Mouse (Mus musculus): ENCODE measurements at regions not wholly inside any gene's neighbourhood (a gene's known extent, or its start where the extent isn't known, plus 50 kb on each side); places are given as distances from the start of the nearest gene placed in this dataset.

GRCm38 (mm10) chr8:12223376-12223775 is 55.2 kb upstream of the A230072I06Rik start:
- no peak for TF ChIP-seq POLR2A (IDR thresholded peaks at IDR 0.05; ENCODE audit: low read depth, low read length)
- TF ChIP-seq CTCF (conservative IDR thresholded peaks at IDR 0.05 in 1 of 2, IDR thresholded peaks at IDR 0.05 in 1 of 2; ENCODE audit: low read depth in 2 of 2, low read length in 2 of 2): no peak
- TF ChIP-seq NRF1 (IDR thresholded peaks at IDR 0.05; ENCODE audit: low read depth, low read length): no peak
- TF ChIP-seq EP300 (IDR thresholded peaks at IDR 0.05; ENCODE audit: low read length): no peak
- TF ChIP-seq E2F4 (IDR thresholded peaks at IDR 0.05; ENCODE audit: insufficient replicate concordance, low read depth, low read length): no peak
- no peak for TF ChIP-seq IRF4 (IDR thresholded peaks at IDR 0.05; ENCODE audit: low read depth, low read length)
- TF ChIP-seq ZNF384 (IDR thresholded peaks at IDR 0.05; ENCODE audit: low read depth, low read length): no peak
- no peak for TF ChIP-seq MXI1 (IDR thresholded peaks at IDR 0.05; ENCODE audit: low read depth, low read length)
- no peak for TF ChIP-seq SIN3A (IDR thresholded peaks at IDR 0.05; ENCODE audit: low read length)
- TF ChIP-seq BHLHE40 (IDR thresholded peaks at IDR 0.05; ENCODE audit: low read depth, low read length): no peak
- no peak for TF ChIP-seq JUN (IDR thresholded peaks at IDR 0.05; ENCODE audit: insufficient read depth, low read depth, low read length)
- TF ChIP-seq CHD1 (IDR thresholded peaks at IDR 0.05; ENCODE audit: low read depth, low read length): no peak
- no peak for TF ChIP-seq SMC3 (IDR thresholded peaks at IDR 0.05; ENCODE audit: low read depth, low read length)
